Mouse (Mus musculus) embryo, embryonic 10 days (tissue): Measurements from ENCODE around the gene Tmem212.

Experiments used
- DNase-seq: peaks from one replicate; pipeline ENCODE4 v3.0.0-alpha.2; 2015; ENCODE audit warnings: low spot score

The Tmem212 gene

DNA sequence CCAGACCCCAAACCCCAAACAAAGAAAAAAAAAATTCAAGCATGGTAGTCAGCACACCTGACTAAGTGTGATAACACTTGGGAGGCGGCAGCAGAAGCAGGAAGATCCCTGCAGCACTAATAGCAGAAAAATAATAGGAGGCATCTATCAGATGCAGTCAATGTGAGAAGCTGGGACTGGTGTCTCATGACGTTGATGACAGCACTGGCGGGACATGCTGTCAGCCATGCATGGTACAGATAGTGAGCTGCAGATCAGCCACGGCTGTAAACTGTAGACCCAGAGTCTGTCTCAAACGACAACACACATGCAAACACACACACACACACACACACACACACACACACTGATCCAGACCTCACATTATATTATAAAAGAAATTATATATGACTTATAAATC lies 52.9 kb downstream of the Tmem212 start:
- no peak for DNase-seq

DNA sequence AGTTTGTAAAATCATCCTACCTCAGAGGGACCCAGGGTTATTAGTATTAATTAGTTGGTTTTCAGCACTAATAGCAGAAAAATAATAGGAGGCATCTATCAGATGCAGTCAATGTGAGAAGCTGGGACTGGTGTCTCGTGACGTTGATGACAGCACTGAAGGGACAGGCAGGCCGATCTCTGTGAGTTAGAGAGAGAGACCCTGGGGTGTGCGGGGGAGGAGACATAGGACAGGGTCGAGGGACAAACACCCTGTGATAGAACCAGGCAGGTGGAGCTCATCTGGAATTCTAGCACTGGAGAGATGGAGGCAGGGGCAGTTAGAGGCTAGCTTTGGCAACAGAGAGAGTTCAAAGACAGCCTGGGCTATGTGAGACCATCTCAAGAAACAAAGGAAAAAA lies 53.3 kb downstream of the Tmem212 start:
- no peak for DNase-seq

GRCm38 (mm10) chr3:27840311-27840710 lies 55.9 kb downstream of the Tmem212 start:
- DNase-seq: no peak

- no peak for DNase-seq
Observed at GRCm38 (mm10) chr3:27839795-27840194, 56.4 kb downstream of the Tmem212 start.

DNA sequence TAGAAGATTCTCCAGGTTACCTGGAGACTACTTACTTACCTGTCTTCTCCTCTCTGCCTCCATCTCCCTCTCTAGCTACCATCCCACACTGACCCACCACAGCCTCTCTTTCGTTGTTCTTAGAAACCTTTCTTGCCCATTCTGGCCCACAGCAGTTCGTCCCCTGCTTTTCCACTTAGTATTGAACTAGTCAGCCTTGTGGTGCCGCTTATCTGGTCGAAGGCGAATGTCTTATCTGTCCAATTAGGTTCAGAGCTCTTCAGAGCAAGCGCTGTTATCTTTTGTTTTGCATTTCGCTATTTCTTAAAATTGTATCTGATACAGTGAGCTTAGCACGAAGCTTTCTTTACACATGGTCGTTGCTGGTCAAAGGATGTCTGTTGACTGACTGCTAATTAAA lies 56.9 kb downstream of the Tmem212 start:
- DNase-seq: no peak

- DNase-seq: no peak
Observed at GRCm38 (mm10) chr3:27836297-27836696, 59.9 kb downstream of the Tmem212 start.

GRCm38 (mm10) chr3:27835786-27836185 lies 60.4 kb downstream of the Tmem212 start:
- no peak for DNase-seq

DNA sequence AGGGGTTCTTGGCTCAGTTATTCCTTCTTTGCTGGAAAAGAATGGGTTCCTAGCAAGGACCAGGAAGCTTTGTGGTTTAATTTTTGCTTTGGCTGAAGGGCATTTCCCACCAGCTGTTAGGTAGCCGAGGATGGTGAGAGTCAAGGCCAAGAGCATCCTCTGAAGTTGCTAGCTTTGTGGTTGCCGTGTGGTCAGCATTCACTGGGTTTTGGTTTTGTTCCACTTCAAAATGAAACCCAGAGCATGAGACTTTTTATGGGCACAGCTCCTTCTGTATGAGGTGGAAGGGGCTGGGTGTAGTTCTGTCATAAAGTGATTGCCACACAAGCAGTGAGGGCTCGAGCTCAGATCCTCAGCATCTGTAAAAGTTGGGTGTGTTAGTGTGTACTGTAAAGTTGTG lies 67.4 kb downstream of the Tmem212 start:
- DNase-seq: no peak

- no peak for DNase-seq
Observed at GRCm38 (mm10) chr3:27827236-27827635, 68.9 kb downstream of the Tmem212 start.

GRCm38 (mm10) chr3:27825985-27826384 lies 70.2 kb downstream of the Tmem212 start:
- no peak for DNase-seq
